Mouse (Mus musculus): ENCODE results near the gene Slc22a6. TPM values are rescaled to one million over a fixed set of nuclear protein-coding genes. Genes with fewer than 3 reads are reported as not detected.

Gene Slc22a6
- polyA plus RNA-seq, 1 experiment from 2014 or later = not detected

- H3K27ac ChIP-seq (replicated peaks) = no peak overlapping the region
- H3K9me3 ChIP-seq (ENCODE audit: control insufficient read depth, low read length) = no peaks in the 10 kb centered on the region
- H3K4me1 ChIP-seq (replicated peaks; ENCODE audit: control insufficient read depth, insufficient read depth) = no peaks in the 10 kb centered on the region
- DNase-seq (ENCODE audit: low spot score) = no peak
- H3K9ac ChIP-seq (ENCODE audit: low read length) = no peak overlapping the region
- ATAC-seq (ENCODE audit: low FRiP score, low TSS enrichment) = no peak
- H3K27me3 ChIP-seq (ENCODE audit: control insufficient read depth, insufficient read depth, low read length) = no peaks in the 10 kb centered on the region
- no peak overlapping the region for H3K4me2 ChIP-seq (replicated peaks; ENCODE audit: low read depth)
- no peaks in the 10 kb centered on the region for H3K36me3 ChIP-seq (ENCODE audit: control insufficient read depth, insufficient read depth, low read length)
- no peak for TF ChIP-seq CTCF (IDR thresholded peaks at IDR 0.05; ENCODE audit: low read depth)
- TF ChIP-seq EP300 (optimal IDR thresholded peaks at IDR 0.05) = no peak
- 53% methylated on average over 9 of the region's 9 CpGs for WGBS
- no peak overlapping the region for H3K4me3 ChIP-seq (ENCODE audit: low read depth, low read length)
Measured at GRCm38 (mm10) chr19:8673336-8674063, 55.7 kb downstream of the Slc22a6 start.

Other genes with a start within 250 kb of the Slc22a6 start
- not detected in 2 replicates for gene Slc22a30, start 212.9 kb upstream of the Slc22a6 start, polyA plus RNA-seq (2015; fragmentation: Nextera tagmentation; extraction: Ambion mirVana)
- 0.06 TPM in 1 of 2 replicates, not detected in the other for gene Slc22a8, start 26.8 kb upstream of the Slc22a6 start, polyA plus RNA-seq (2015; fragmentation: Nextera tagmentation; extraction: Ambion mirVana)
- 1.4 and 1.8 TPM in 2 replicates for gene Chrm1, start 45.8 kb downstream of the Slc22a6 start, polyA plus RNA-seq (2015; fragmentation: Nextera tagmentation; extraction: Ambion mirVana)
- 82.5 and 87.0 TPM in 2 replicates for gene Slc3a2, start 105.3 kb downstream of the Slc22a6 start, polyA plus RNA-seq (2015; fragmentation: Nextera tagmentation; extraction: Ambion mirVana)
- gene Wdr74, start 117.8 kb downstream of the Slc22a6 start, polyA plus RNA-seq (2015; fragmentation: Nextera tagmentation; extraction: Ambion mirVana) = 55.6 and 55.7 TPM in 2 replicates
- 0.59 and 0.62 TPM in 2 replicates for gene 1700092M07Rik, start 122.7 kb downstream of the Slc22a6 start, polyA plus RNA-seq (2015; fragmentation: Nextera tagmentation; extraction: Ambion mirVana)
- 81.9 and 82.2 TPM in 2 replicates for gene Stx5a, start 123.4 kb downstream of the Slc22a6 start, polyA plus RNA-seq (2015; fragmentation: Nextera tagmentation; extraction: Ambion mirVana)
- gene Nxf1, start 139.0 kb downstream of the Slc22a6 start, polyA plus RNA-seq (2015; fragmentation: Nextera tagmentation; extraction: Ambion mirVana) = 57.5 and 61.6 TPM in 2 replicates
- 114 and 117 TPM in 2 replicates for gene Tmem223, start 153.0 kb downstream of the Slc22a6 start, polyA plus RNA-seq (2015; fragmentation: Nextera tagmentation; extraction: Ambion mirVana)
- 95.2 and 98.4 TPM in 2 replicates for gene Tmem179b, start 156.4 kb downstream of the Slc22a6 start, polyA plus RNA-seq (2015; fragmentation: Nextera tagmentation; extraction: Ambion mirVana)
- gene Taf6l, start 168.4 kb downstream of the Slc22a6 start, polyA plus RNA-seq (2015; fragmentation: Nextera tagmentation; extraction: Ambion mirVana) = 9.7 and 10.5 TPM in 2 replicates
- gene Polr2g, start 180.5 kb downstream of the Slc22a6 start, polyA plus RNA-seq (2015; fragmentation: Nextera tagmentation; extraction: Ambion mirVana) = 103 and 108 TPM in 2 replicates
- gene Zbtb3, start 184.5 kb downstream of the Slc22a6 start, polyA plus RNA-seq (2015; fragmentation: Nextera tagmentation; extraction: Ambion mirVana) = 2.3 TPM in 2 replicates
- gene Ttc9c, start 201.3 kb downstream of the Slc22a6 start, polyA plus RNA-seq (2015; fragmentation: Nextera tagmentation; extraction: Ambion mirVana) = 20.8 and 23.1 TPM in 2 replicates
- gene Hnrnpul2, start 202.0 kb downstream of the Slc22a6 start, polyA plus RNA-seq (2015; fragmentation: Nextera tagmentation; extraction: Ambion mirVana) = 3.6 and 3.9 TPM in 2 replicates
- gene AC129217.1, start 211.7 kb downstream of the Slc22a6 start, polyA plus RNA-seq (2015; fragmentation: Nextera tagmentation; extraction: Ambion mirVana) = not detected in 2 replicates
- gene Bscl2, start 219.4 kb downstream of the Slc22a6 start, polyA plus RNA-seq (2015; fragmentation: Nextera tagmentation; extraction: Ambion mirVana) = 75.9 and 79.4 TPM in 2 replicates
- gene Gng3, start 221.2 kb downstream of the Slc22a6 start, polyA plus RNA-seq (2015; fragmentation: Nextera tagmentation; extraction: Ambion mirVana) = 7.7 and 8.6 TPM in 2 replicates
- gene Lrrn4cl, start 232.7 kb downstream of the Slc22a6 start, polyA plus RNA-seq (2015; fragmentation: Nextera tagmentation; extraction: Ambion mirVana) = 2.3 and 2.6 TPM in 2 replicates